In genomic region chr11:95980762-95981418, GRCm38 (mm10) we compare ENCODE assay signal across 9 mouse cellular contexts. TPM values are rescaled to one million over a fixed set of nuclear protein-coding genes. Genes with fewer than 3 reads are reported as not detected.
DNase-seq lines count a peak whose midpoint lies in the region; ATAC-seq and TF ChIP-seq lines count a peak whose summit lies in the region.
"Had no signal": no experiment of that assay in that cellular context is flagged by ENCODE, and none has a peak within 500 bp of the region (broad histone marks: within the 10 kb centered on the region; RNA-seq: fewer than 3 reads in every experiment).

No protein-coding gene starts in this region.

- no peak for TF ChIP-seq EP300 in stomach, postnatal 0 days (optimal IDR thresholded peaks at IDR 0.05)

- peak; percentile 75 for TF ChIP-seq CTCF in stomach, postnatal 0 days (IDR thresholded peaks at IDR 0.05; ENCODE audit: low read depth)

- WGBS in liver, embryonic 15.5 days (ENCODE audit: insufficient replicate concordance) = 61% methylated on average over 8 of the region's 8 CpGs
- WGBS in stomach, postnatal 0 days = 70% methylated on average over 8 of the region's 8 CpGs

- H3K27me3 ChIP-seq in liver, embryonic 15.5 days = no peaks in the 10 kb centered on the region
- no peaks in the 10 kb centered on the region for H3K27me3 ChIP-seq in stomach, postnatal 0 days (ENCODE audit: control insufficient read depth, insufficient read depth, low read length)

- ATAC-seq in liver, embryonic 15.5 days (ENCODE audit: insufficient read depth) = peak; percentile 43; the same call in 1 of the 2 replicates
- ATAC-seq in stomach, postnatal 0 days (ENCODE audit: low FRiP score, low TSS enrichment) = peak; percentile 72

- no peak overlapping the region for H3K4me3 ChIP-seq in liver, embryonic 15.5 days (replicated peaks)
- no peak overlapping the region for H3K4me3 ChIP-seq in stomach, postnatal 0 days (ENCODE audit: low read depth, low read length)

- H3K4me2 ChIP-seq in liver, embryonic 15.5 days = no peak overlapping the region
- no peak overlapping the region for H3K4me2 ChIP-seq in stomach, postnatal 0 days (replicated peaks; ENCODE audit: low read depth)

- no peak overlapping the region for H3K9ac ChIP-seq in liver, embryonic 15.5 days
- H3K9ac ChIP-seq in stomach, postnatal 0 days (ENCODE audit: low read length) = no peak overlapping the region

- H3K9me3 ChIP-seq in liver, embryonic 15.5 days (replicated peaks) = no peaks in the 10 kb centered on the region
- H3K9me3 ChIP-seq in stomach, postnatal 0 days (ENCODE audit: control insufficient read depth, low read length) = no peaks in the 10 kb centered on the region

- H3K27ac ChIP-seq in liver, embryonic 15.5 days (replicated peaks) = no peak overlapping the region
- no peak overlapping the region for H3K27ac ChIP-seq in stomach, postnatal 0 days (replicated peaks)

- peaks cover 20% of the 10 kb centered on the region for H3K36me3 ChIP-seq in liver, embryonic 15.5 days (replicated peaks)
- H3K36me3 ChIP-seq in stomach, postnatal 0 days (ENCODE audit: control insufficient read depth, insufficient read depth, low read length) = no peaks in the 10 kb centered on the region

- peaks cover 23% of the 10 kb centered on the region for H3K4me1 ChIP-seq in liver, embryonic 15.5 days (replicated peaks)
- H3K4me1 ChIP-seq in stomach, postnatal 0 days (replicated peaks; ENCODE audit: control insufficient read depth, insufficient read depth) = peaks cover 6% of the 10 kb centered on the region; the same call in 1 of the 2 replicates

- peak; percentile 52 to 73 for DNase-seq in cerebellum, postnatal 14 days
- no peak for DNase-seq in cerebellum, adult 8-10 months
- peak; percentile 51 for DNase-seq in right cerebral cortex, postnatal 4 days
- no peak for DNase-seq in right cerebral cortex, adult 18-20 months
- peak; percentile 75 for DNase-seq in forelimb bud, embryonic 11.5 days (ENCODE audit: low read depth, low spot score)
- DNase-seq in stomach, postnatal 0 days (ENCODE audit: low spot score) = peak; percentile 70
- no peak for DNase-seq in right cerebral cortex, postnatal 36 days (ENCODE audit: low spot score in 2 of 2)

RNA-seq across cellular contexts. Expression of gene Igf2bp1, which starts 24.9 kb away (rescaled TPM):
- polyA plus RNA-seq in liver, embryonic 15.5 days (2015; fragmentation: Nextera tagmentation; extraction: Ambion mirVana) = 11.9 and 12.9 TPM in 2 replicates
- polyA plus RNA-seq in stomach, postnatal 0 days (2015; fragmentation: Nextera tagmentation; extraction: Ambion mirVana) = 4.3 and 5.2 TPM in 2 replicates
- polyA plus RNA-seq: large intestine, adult 2 months had no signal

RNA-seq across cellular contexts. Expression of gene Gip, which starts 43.5 kb away (rescaled TPM):
- not detected in 2 replicates for polyA plus RNA-seq in liver, embryonic 15.5 days (2015; fragmentation: Nextera tagmentation; extraction: Ambion mirVana)
- 1.8 and 3.2 TPM in 2 replicates for polyA plus RNA-seq in stomach, postnatal 0 days (2015; fragmentation: Nextera tagmentation; extraction: Ambion mirVana)

RNA-seq across cellular contexts. Expression of gene Snf8, which starts 53.8 kb away (rescaled TPM):
- 61.1 and 64.2 TPM in 2 replicates for polyA plus RNA-seq in liver, embryonic 15.5 days (2015; fragmentation: Nextera tagmentation; extraction: Ambion mirVana)
- polyA plus RNA-seq in stomach, postnatal 0 days (2015; fragmentation: Nextera tagmentation; extraction: Ambion mirVana) = 76.0 and 83.0 TPM in 2 replicates

Comparison
In these comparisons a context has a peak if more than half of its experiments do, and no peak if none do; other contexts are left out.
1. DNase-seq: peak in cerebellum, postnatal 14 days (2 of 2), right cerebral cortex, postnatal 4 days (single experiment), forelimb bud, embryonic 11.5 days (single experiment) and stomach, postnatal 0 days (single experiment); none in cerebellum, adult 8-10 months (single experiment), right cerebral cortex, adult 18-20 months (single experiment) and right cerebral cortex, postnatal 36 days (0 of 2).